Mouse (Mus musculus) monocyte, adult 5-6 weeks (primary cell): ENCODE results near the gene Sfi1. TPM values are rescaled to one million over a fixed set of nuclear protein-coding genes. Genes with fewer than 3 reads are reported as not detected.
"Not testable (repeated sequence)": the region's sequence is repeated elsewhere in the genome, so short reads cannot be mapped to it uniquely, and the experiment has no call there.

ENCODE experiments used
- ATAC-seq: fragments of 153-309, 156-312 bp; replicated peaks from 2 replicates; pipeline ENCODE4 v1.8.0; 2017; ENCODE audit warnings: mild to moderate bottlenecking; ENCODE audit not compliant: low TSS enrichment, insufficient number of reproducible peaks, severe bottlenecking, poor library complexity, low FRiP score
- total RNA-seq: library from RNA; stranded (forward); fragments of 200-1000, 200-491, 200-594 nt; gene quantifications from 3 replicates; pipeline ENCODE4 v1.2.3, GENCODE M21; 2017

Sfi1 gene
- total RNA-seq, 1 experiment from 2014 or later, result 30.9 TPM

DNA sequence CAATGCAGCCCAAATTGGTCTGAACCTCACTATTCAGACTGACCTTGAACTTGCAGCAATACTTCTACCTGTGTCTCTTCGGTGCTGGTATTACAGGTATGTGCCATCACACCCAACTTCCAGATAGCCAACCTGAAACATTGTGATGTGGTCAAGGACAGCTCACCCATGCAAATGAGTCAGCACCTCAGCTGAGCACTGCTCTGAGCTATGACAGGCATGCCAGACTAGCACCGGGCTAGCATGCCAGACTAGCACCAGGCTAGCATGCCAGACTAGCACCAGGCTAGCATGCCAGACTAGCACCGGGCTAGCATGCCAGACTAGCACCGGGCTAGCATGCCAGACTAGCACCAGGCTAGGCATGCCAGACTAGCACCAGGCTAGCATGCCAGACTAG lies 41.9 kb downstream of the Sfi1 start:
- peak; percentile 14; the same call in 1 of the 2 replicates for ATAC-seq

DNA sequence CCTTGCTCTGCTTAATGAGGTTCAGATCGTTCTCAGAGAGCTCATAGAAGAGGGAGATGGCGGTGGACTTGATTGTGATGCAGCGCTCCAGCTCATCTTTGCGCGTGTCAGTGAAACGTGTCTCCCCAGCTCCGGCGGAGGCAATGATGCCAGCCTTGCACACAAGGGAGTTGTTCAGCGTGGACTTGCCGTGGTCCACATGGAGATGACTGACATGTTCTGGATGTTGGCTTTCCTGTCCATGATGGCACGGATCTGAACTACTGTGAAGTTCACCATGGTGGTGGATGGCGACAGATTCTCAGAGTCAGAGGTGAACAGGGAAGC lies 42.6 kb downstream of the Sfi1 start:
- ATAC-seq, result not testable (repeated sequence)

DNA sequence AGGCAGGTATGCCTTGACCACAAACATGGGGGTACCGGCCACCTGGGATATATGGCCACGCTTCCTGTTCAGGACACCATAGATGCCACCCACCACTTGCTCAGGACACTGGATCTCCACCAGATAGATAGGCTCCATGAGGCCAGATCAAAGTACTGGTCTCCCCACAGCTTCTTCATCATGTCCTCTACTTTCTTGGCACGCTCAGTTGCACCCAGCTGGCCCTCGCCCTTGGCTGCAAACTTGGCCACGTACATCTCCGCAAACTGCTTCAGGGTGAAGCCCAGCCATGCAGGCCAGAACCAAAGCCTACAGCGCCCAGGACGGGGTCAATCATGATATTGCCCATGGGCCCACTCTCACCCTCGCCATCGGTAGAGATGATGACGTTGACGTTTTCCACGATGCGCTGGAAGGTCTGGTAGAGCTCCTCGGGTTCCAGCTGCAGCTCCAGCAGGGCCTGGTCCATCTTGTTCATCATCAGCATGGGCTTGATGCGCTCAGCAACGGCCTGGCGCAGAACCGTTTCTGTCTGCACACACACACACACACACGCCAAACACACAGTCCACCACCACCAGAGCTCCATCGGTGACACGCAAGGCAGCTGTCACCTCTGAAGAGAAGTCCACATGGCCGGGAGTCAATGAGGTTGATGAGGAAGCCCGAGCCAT lies 43.1 kb downstream of the Sfi1 start:
- peak; percentile 3; the same call in 1 of the 2 replicates for ATAC-seq

DNA sequence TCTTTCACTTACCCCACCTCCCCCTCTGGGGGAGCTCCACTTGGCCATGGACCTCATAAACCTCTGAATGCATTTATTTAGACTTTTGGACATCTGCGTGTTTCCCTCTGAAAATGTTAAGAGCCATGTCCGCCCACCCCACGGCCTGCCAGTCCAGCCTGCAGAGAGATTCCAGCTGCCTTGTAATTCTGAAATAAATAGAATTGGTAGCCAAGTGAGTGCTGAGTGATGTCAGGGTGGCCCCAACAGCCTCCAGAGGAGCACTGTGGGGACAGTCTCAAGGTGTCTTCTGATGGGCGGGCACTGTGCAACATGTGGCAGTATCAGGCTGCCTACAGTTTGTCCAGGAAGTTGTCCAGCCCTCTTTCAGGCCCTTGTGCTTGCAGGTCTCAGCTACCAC lies 43.8 kb downstream of the Sfi1 start:
- ATAC-seq, result 0 out of 2 replicates have a peak, but pooled peaks have one; percentile 3

DNA sequence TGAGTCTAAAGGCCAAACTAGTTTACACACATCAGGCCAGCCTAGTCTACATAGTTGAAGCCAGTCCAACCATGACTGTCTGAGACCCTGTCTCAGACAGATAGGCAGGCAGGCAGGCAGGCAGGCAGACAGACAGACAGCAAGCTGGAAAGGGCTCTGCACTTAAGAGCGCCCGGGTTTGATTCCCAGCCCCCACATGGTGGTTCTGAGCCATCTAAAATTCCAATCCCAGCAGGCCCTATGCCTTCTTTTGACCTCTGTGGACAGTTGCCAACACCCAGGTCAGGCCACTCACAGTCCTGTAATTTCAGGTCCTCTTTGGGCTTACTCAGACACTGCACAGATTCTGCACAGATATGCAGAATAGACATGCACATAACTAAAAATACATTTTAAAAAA lies 46.5 kb downstream of the Sfi1 start:
- ATAC-seq, result not testable (repeated sequence)

DNA sequence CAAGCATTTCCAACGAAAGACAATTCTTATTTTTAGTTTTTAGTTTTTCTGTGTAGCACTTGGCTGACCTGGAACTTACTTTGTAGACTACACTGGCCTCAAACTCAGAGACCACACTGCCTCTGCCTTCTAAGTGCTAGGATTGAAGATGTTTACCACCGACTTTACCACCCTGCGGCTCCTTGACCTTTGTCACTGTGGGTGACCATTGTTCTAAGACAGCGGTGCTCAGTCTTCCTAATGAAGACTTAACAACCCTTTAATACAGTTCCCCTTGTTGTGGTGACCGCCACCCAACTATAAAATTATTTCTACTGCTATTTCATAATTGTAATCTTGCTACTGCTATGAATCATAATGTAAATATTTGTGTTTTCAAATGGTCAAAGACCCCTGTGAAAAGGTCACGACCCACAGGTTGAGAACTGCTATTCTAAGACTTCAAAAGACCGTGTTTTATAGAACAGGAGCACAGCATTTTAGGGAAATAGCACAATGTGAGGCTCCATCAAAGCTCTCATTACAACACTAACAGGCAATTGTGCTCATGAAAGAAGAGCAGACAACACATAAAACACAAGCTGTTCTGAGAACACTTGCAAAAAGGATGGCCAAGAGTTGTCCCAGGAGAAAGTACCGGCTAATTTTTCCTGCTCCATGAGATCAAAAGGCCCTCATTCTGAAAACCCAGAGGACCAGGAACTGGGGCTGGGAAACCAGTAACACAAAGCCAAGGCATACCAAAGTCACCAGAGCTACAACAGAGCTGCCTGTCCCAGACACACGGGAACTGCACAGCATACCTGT lies 47.7 kb downstream of the Sfi1 start:
- ATAC-seq, result not testable (repeated sequence)

DNA sequence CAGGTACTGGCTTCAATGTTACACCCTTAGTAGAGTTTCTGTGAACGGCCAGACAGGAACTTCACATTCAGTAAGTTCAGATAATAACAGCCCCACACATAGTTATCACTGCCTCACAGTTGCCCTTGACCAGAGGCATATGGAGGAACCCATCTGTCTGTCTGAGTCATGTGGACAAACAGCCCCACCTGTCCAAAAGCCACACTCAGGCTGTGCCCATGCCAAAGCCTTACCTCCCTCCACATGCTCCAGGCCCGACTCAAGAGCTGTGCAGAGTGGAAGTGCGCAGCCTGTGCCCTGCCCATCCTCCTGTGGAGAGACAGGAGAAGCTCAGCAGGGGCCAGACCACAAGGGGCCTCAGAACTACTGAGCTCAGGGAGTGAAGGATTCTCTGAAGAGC lies 49.3 kb downstream of the Sfi1 start:
- ATAC-seq, result not testable (repeated sequence)

DNA sequence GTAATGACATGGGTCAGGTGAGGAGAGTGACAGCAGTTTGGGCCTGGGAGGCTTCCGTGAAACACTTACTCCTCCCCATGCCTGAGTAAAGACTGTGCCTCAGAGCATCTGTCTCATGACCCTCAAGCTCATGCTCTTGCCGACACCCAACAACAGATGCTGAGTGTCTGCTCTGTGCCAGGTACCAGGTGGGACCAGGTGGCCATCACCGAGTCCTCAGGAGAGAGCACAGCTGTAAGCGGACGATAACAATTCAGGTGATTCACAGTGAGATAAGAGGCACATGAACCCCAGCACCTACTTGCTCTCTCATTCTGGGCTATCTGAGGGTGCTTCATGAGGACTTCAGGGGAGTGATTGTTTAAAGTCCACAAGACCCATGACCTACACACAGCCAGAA lies 50.9 kb downstream of the Sfi1 start:
- ATAC-seq, result peak; percentile 12

DNA sequence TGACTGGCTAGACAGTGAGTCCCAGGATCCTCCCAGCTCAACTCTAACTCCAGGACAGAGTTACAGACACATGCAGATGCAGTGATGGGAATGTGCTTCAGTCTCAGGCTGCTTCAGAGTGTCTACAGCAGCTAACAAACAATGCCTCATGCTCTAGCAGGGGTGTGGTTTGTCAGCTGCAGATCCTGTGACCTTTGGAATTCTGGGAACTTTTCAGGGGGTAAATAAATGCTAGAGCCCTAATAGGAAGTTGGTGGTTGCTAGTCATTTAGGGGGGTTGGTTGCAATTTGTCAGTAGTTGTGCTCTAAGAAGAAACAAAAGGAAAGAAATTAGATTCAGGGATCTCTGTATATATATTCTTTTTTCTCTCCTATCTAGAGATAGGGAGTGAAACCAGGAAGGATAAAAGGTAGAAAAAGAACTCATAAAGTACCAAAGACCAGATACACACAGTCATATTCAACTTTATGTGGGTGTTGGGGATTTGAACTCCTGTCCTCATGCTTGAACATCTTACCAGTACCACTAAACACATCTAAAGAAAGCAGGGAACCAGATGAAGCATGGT lies 52.2 kb downstream of the Sfi1 start:
- ATAC-seq, result not testable (repeated sequence)

DNA sequence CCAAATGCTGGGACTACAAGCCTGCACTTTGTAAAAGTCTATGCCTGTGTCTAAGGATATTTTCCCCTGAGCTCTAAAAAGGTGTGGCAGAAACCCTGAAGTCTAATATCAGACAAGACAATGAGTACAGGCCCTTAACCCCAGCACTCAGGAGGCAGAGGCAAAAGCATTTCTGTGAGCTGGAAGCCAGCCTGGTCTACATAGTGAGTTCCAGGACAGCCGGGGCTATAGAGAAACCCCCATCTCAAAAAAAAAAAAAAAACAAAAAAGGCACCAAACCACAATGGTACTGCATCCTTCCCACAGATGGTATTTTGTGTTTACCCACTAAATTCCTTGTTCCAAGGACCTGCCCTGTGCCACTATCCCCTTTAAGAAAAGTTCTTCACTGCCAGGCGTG lies 54.9 kb downstream of the Sfi1 start:
- not testable (repeated sequence) for ATAC-seq

DNA sequence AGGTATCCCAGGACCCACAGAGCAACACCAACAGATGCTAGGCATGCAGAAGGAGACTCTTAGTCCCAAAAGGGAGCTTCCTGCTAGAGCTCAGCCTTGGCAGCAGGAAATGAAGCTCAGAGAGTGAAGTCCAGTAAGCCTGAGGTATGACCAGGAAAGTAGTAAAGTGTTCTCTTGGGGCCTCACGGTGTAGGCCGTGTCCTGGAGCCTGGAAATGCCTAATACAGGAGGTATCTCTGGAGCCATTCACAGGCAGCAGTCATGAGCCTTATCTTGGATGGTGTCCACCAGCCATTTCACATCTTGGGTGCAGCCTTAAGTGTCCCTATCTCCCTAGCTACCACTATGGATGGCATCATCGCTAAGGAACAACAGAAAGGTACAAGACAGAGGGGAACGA lies 56.0 kb downstream of the Sfi1 start:
- peak; percentile 1 for ATAC-seq

DNA sequence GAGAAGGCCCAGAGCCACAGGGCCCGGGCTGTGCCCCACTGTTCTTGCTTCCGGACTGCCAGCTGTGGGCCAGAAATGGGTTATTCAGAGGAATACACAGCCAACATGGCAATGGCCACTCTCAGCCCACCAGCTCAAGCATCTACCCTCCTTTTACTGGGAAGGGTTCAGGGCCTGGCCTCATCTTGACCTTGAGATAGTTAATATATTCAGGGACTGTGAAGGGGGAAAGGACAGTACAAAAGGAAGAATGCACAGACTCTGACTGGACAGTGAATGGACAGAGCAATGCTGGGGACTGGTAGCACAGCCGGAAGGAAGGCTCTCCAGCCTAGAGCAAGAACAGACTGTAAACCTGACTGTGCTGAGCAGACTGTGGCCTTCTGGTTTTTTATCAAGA lies 57.3 kb downstream of the Sfi1 start:
- not testable (repeated sequence) for ATAC-seq

DNA sequence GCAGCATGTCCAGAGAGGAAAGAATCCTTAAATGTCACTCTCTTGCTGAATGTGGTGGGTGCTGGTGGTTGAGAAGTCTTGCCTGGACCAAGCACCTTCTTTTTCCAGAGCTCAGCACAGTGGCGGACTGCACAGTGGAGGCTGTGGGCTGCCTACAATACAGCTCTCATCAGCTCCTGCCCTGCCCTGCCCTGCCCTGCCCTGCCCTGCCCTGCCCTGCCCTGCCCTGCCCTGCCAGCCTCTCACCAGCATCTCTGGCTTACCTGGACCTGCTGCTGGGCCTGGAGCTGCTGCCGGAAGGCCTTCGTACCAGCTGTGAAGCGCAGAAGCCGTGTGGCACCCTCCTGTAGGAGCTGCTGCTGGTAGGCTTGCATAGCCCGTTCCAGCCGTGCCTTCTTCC lies 57.9 kb downstream of the Sfi1 start:
- not testable (repeated sequence) for ATAC-seq

DNA sequence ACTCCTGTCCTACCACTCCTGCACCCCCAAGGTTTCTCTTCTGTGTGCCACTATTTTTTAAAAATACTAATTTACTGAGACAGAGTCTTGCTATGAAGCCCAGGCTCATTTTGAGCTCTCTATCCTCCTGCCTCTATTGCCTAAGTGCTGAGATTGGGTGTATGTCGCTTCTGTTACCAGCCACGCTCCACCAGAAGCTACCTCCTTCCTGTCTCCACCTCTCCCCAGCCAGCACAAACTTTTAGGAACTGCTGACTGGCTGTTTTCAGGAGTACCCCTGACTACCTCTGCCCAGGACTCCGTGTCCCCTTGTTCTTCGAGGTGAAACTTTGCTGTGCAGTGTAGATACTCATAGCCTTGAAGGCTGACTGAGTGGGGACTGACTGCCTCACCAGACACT lies 59.9 kb downstream of the Sfi1 start:
- peak; percentile 6 for ATAC-seq

DNA sequence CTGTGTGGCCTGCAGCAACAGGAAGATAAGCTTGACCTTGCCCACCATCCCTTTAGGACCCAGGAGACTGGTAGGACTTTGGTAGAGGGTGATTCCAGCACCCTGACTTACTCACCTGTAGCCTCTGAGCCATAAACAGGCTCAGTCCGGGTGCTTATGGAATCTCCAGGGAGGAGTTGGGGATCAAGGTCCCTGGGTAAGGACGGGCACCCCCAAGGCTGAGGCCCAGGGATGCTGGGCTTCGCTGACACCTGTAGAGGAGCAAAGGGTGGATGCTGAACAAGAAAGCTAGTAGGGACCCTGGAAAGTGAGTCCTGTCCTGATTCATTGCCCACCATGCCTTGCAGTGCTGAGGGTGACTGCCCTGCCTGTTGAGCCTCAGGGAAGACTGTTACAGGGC lies 60.3 kb downstream of the Sfi1 start:
- ATAC-seq, result not testable (repeated sequence)

DNA sequence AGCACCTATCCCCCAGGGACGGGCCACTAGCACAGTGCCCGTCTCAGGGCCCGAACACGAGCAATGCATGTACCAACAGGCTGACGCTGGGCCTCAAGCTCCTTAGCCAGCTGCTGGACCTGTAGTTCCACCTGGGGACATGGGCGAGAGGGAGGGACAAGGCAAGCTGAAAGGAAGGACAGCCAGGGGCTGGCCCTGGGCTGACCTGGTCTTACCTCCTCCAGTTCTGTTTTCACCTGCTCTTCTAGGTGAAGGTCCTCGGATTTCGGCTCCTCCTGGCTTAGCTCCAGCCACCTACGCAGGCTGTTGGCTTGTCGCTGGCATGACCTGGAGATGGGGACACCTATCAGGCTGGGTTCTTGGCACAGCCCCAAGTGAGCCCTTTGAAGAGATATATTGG lies 61.3 kb downstream of the Sfi1 start:
- not testable (repeated sequence) for ATAC-seq

DNA sequence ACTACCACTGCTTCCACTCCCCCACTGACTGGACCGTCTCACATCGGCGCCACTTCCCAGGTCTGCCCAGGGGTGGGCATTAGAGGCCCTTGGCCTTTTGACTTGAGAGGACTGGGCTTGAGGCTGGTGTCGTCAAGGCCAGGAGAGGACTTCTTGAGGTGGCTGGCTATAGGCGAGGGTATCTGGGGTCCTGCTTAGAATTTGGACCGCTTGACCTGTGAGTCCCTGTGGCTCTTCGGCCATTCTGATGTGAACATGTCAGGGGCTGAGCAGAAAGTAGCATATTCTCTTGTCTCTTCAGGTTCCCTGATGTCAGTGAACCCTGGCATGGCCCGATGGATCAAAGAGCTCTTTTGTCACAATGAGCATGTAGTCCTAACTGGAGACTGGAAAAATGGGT lies 63.4 kb downstream of the Sfi1 start:
- not testable (repeated sequence) for ATAC-seq

DNA sequence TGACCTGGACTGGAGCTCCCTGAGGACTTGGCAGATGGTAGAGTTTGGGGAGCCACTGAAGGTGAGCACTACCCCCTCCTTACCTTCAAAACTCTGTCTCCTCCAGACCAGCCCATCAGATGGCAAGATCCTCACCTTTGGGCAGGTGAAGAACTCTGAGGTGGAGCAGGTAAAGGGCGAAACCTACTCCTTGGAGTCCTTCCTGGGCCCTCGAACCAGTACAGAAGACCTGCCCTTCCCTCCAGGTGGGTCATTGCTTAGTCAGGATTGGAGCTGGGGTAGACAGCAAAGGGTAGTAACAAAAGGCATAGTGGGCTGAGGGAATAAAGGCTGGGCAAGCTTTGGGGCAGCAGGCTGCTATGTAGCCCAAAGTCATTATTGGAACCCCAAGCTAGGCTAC lies 64.0 kb downstream of the Sfi1 start:
- ATAC-seq, result not testable (repeated sequence)

DNA sequence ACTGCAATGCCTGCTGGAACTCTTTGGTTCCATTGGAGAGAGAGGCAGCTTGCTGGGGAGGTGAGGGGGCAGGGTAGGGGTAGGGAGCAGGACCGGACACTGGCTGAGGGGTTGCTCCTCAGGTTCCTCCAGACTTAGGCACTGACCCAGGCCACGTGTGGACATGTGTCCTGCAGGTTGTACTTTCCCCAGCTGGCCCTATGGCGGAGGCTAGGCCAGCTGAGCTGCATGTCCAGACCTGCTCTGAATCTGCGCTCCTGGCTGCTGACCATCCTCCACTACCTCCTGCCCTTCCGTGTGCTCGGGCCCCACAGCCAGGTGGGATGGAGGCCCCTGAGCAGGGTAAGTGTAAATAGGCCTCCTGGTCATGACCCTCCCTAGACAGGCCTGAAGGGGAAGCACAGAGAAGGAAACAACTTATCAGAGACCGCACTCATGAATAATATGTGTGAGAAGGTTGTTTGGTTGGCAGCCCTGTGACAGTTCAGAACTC lies 65.9 kb downstream of the Sfi1 start:
- ATAC-seq, result peak; percentile 14
